Mouse (Mus musculus) ES-Bruce4 (cell line): ENCODE data around the gene Hist2h3b.

Experiments used
- CTCF ChIP-seq: IDR thresholded peaks from one replicate; pipeline ENCODE4 v1.8.1; 2011; ENCODE audit warnings: low read depth, low read length
- EP300 ChIP-seq: IDR thresholded peaks from 2 replicates; pipeline ENCODE4 v1.6.1; 2011; ENCODE audit warnings: low read depth, low read length; ENCODE audit not compliant: insufficient read depth

DNA sequence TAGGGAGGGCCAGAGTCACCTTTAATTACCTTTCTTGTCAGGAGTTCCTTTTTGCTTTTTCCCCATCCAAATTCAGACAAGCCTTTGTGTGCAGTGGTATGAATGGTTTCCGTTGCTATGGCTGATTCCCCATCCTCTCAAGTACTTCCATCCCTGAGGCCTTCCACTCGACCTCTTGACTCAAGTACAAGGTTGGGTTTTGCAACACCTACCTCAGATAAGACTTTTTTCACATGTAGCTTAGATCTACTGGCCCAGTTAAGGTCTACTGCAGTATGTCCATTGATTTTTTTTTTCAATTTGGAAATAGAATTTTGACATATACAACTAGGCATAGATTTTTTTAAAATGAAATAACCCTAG, 36.7 kb upstream of the Hist2h3b start:
- TF ChIP-seq CTCF (no peak), EP300 (no peak)
